Mouse (Mus musculus) cerebellum, adult 2 months (tissue): ENCODE measurements around the gene Prr23a3.

Experiments
- CTCF ChIP-seq: fragments of 200-500 bp; IDR thresholded peaks from 2 replicates; pipeline ENCODE4 v1.5.1; 2011; ENCODE audit warnings: low read depth, mild to moderate bottlenecking, control low read depth, low read length, moderate library complexity, borderline replicate concordance; ENCODE audit not compliant: insufficient read depth
- POLR2A ChIP-seq: fragments of 200-500 bp; IDR thresholded peaks from 2 replicates; pipeline ENCODE4 v1.6.1; 2011; ENCODE audit warnings: low read length, control low read depth, borderline replicate concordance; ENCODE audit not compliant: insufficient read depth

DNA sequence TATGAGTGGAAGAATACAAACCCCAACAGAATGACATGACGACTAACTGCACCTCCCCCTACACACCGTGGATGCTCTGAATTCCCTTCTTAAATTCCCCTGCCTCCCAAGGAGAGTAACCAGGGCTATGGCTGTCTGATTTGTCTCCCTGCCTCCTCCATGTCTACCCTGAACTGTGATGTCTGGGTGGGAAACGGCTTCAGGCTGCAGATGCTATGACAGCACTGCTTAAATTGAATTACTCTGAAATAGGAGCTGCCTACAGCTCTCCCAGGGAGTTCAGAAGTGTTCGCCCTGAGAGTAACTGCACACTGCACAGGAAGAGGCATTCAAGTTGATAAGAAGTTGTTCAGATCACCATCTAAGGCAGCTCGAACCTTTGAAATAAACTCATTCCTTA lies 35.1 kb upstream of the Prr23a3 start:
- TF ChIP-seq CTCF (no peak), POLR2A (no peak)
